Mouse (Mus musculus) c-Kit-negative CD71-positive TER-119-positive erythroid progenitor cells, embryonic 14.5 days (primary cell): ENCODE data around the gene AA467197.
A peak's percentile ranks its signal among the peaks of the same experiment; 100 is the strongest.

Experiments
- DNase-seq: peaks from one replicate; pipeline ENCODE4 v3.0.0-alpha.2; 2013; ENCODE audit warnings: low read depth, low spot score

AA467197 gene

DNA sequence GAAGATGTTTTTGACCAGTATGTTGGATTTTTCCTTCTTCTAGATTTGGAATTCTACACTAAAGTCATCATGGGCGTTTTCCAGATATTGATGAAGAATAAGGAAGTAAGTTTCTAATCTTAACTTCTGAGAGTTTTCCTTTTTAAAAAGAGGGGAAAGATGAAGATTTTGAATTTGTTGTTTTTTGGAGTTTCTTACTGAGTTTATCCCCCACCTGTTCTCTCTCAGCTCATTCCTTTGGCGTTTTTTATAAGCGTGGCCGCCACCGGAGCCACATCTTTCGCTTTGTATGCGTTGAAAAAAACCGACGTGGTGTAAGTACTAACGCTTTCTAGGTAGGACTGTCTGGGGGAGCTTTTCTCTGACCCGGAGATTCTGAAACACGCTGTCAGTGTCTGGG is 1.2 kb downstream of the AA467197 start:
- no peak for DNase-seq

DNA sequence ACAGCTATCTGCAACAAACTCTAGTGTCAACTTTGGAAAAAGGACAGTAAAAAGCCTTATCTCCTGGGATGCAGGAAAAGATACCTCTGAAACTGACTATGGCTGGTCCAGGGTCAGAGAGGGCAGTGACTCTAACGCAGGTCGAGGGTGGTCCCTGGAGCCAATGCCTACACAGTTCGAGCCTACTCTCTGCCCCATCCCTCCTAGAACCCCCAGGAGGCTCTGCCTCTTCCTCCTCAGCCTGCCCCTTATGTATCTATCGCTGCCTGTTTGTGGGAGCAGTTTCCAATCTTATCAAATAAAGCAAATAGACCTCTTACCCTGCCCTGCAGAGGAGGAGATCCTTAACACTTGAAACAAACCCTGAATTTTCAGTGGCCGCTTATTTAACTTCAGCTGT is 1.9 kb downstream of the AA467197 start:
- DNase-seq: no peak

DNA sequence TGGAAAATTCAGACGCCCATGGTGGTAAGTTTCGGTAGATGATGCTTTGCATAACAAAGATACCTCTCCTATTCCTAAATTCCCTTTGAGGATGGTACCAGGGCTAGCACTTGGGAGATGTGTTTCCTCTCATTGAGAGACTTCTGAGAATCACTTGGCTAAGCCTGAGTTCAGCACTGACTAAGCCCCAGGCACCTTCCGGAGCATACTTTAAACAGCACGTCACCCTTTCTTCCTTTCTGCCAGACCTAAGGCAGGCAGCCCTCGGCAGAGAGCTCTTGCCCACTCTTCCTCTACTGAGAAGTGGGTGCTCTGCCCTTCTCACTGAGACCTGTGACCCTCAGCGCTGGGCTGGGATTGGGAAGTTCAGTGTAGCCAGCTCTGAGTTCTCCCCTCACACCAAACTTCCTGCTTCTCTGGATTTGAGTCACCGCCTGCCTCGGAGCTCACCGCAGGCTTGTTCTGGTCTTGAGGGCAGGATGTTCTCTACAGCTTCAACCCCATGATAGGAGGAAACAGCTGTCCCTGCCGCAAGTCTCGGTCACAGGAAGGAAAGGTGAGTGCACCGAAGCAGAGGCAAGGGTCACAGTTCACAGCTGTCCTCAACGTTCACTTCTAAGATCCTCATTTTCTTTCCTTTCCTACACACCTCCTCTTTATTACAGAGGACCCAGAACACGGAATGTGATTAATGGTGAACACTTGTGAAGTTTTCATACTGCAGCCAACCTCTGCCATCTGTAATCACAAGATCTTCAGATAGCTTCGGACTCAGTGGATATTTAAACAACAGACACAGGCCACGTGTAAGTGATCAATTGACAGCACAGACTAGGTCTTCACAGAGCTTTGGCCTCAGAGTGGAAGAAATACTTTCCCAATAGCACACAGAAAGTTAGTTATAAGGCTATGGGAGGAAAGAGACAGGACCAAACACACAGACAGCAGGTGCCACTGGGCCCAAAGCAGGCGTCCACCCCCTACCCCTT is 15.6 kb downstream of the AA467197 start:
- no peak for DNase-seq

DNA sequence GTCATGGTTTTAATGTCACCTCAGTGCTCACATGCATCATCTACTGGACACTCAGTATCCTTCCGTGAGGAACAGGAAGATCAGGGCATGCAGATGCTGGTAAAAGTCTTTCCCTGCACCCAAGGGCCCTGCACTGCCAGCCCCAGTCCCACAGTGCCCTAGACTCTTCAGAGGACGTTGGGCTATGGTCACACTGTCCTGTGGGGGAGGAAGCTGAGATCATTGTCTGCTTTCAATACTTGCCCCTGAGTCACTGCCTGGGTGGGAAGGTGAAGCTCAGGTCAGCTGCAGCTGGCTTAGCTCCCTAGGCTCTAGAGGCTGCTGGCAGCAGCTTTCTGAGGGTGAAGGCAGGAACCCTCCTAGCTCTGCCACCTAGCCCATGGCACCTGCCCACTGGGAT is 19.3 kb downstream of the AA467197 start:
- DNase-seq: no peak

DNA sequence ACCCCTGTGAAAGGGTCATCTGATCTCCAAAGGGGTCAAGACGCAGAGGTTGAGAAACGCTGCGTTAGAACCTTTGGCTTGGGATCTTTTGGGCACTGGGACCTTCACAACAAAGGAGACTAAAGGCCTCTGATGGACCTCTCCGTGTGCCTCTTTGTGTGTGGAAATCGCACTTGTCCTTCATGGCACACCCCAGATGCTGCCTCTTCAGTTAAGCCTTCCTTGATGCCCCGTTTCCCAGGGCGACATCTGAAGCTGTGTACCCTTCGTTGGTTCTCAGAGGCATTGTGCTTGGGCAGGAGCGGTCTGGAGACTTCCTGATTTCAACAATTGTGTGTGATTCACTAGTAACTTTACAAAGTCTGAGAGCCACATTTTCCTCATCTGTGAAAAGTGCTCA is 20.0 kb downstream of the AA467197 start:
- no peak for DNase-seq

DNA sequence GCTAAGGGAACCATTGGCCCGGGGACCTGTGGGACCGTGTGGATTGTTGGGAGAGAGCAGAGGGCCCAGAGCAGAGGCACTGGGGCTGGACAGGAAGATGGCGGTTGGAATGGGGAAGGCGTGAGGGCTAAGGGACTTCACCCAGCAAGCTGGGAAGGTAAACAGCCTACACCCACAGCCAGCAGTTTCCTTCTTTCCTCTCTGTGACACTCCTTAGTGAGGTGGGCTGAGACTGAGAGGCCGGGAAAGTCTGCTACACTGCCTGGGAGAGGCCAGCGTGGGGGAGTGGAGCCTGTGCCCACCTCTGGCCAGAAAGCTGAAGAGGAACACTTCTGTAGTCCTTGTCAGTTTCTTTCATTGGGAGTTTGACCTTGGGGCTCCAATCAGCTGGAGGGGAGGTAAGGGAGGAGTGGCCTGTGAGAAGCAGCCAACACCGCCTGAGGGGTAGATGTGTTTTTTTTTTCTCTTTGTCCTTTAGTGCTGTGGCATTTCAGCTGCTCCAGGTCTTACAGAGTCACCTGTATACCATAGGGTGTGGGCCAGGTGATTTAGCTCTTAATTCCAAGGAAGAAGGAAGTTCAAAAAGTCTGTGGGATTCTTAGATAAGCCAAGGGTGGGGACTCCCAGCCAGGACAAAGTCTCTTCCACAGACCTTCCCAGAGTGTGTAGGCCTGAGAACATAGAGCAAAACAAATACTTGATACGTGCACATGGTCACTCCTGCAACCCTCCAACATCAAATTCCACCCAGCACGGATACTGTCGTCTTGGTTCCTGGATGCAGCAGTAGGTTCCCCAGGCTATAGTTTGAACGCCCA is 21.1 kb downstream of the AA467197 start:
- DNase-seq: no peak

DNA sequence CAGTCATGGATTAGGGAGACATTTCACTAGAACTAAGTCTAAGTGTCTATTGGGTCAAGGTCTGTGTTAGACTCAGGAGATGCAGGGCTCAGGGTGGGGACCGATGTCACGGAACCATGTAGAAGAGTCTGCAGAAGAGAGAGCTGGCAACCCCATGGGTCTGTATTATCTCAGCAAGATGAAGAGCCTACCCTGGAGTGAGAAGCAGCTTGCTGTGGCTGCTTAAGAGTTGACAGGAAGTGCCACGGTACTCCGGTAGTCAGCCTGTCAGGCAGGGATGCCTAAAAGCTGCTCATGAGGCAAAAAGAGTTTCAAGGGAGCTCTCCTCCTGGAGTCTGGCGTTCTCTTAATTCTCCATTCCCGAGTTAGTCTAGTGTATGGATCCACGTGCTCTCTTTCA is 23.0 kb downstream of the AA467197 start:
- no peak for DNase-seq

DNA sequence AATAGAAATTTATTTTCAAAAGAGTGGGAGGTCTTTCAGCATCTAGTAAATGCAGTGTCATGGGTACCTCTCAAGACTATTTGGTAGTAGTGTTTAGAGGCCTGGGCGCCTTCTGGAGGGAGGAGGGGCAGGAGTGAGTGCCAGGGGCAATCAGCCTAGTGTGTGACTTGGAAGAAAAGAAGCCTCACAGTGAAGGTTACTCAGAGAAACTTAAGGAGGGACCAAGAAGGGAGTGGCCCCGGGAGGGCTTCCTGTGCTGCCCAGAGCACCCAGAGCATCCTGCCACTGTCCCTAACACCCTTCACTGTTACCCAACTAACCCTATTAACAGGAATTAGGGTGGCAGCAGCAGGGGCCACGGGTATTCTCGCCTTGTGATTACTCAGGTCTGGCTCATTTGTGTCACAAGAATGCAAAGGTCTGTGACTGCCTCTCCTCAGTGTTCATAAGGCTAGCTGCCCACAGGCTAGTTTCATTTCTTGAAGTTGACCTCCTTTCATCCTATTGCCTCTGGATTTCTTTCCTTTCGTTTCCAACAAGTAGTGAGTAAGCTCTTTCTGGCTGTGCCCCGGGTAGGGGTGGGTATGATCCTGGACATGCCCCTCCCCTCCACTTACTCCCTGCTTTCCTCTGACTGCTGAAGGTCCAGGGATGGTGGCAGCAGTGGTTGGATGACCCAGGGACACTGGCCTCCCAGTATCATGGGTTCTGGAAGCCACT is 28.6 kb downstream of the AA467197 start:
- no peak for DNase-seq

DNA sequence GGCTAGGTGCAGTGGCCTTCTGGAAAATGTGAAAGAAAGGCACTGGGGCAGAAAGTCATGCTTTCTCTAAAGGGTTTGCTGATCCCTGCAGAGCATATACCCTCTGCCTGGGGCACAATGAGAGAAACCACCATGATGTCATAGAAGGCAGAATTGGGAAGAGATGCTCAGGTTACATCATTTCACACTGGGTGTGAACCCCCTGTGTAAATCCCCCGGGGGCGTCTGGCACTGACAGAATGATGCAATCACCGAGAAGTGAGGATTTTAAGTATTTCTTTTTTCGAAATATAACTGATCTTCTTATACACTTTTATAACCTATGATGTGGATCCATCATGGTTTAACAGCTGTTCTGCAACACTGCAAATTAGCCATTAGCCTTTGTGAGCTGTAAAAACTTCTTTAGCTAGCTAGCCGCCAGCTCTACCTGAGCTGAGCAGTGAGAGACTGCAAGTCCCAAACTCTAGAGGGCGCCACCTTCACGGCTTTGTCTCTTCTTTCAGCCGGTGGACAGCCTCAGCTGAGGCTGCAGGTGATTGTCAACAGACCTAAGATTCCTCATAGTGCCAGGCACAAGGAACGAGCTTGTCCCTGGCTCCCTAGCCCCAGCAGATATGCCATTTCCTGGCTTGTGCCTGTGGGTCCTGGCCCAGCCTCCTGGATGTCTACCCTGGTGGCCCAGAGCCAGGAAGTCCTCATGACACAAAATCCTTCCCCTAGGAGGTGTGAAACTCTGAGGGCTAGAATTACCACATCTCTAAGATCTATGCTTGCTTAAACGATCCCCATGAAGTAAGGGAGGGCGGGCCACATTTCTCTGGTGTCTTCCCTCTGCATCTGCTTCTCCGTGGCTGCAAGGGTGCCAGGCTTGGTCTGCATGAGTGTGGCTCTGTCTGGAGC is 29.4 kb downstream of the AA467197 start:
- no peak for DNase-seq

DNA sequence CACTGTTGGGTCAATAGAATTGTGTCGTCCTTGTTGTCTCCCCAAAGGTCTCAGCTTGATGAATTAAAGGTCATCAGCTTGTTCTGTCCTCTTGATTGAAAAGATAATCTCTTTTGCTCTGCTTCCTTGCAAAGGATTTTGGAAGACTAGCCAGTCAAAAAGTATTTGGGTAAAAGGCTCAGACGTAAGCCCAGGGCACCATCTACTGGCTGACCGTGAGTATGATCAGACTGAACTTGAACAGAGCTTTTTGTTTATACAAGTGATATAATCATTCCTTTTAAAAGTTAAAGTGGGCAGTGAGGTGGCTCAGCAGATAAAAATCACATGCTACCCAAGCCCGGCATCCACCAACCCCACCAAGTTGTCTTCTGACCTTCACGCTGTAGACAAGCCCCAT is 31.1 kb downstream of the AA467197 start:
- no peak for DNase-seq

DNA sequence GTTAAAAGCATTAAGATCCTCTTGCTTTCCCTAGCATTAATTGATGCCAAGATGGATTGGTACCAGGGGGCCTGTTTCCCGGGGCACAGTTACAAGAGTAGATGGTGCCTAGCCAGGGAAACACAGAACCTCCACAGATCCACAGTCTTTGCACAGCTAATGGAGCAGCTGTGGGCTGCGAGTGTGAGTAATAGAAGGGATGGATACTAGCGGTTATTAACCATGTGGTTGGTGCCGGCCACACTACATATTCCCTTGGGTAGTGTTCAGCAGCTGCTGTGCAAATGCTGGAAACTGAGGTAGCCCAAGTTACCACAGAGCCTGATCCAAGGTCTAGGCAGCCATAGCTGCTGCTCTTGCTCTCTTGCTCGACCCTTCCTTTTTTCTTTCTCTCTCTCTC is 34.9 kb downstream of the AA467197 start:
- no peak for DNase-seq

DNA sequence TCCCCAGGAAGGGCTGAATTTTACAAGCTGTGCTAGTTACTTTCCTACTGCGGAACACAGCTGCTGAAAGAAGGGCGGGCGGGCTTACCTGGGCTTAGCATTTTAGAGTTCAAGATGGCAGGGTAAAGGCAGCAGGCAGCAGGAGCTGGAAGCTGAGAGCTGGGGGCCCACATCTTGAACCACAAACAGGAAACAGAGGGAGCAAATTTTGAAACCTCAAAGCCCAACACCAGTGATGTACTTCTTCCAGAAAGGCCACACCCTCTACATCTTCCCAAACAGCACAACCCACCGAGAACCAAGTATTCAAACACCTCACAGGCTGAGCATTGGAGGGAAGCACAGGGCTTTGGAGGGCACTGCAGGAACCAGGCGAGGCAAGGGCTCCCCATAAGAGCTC is 36.1 kb downstream of the AA467197 start:
- no peak for DNase-seq

DNA sequence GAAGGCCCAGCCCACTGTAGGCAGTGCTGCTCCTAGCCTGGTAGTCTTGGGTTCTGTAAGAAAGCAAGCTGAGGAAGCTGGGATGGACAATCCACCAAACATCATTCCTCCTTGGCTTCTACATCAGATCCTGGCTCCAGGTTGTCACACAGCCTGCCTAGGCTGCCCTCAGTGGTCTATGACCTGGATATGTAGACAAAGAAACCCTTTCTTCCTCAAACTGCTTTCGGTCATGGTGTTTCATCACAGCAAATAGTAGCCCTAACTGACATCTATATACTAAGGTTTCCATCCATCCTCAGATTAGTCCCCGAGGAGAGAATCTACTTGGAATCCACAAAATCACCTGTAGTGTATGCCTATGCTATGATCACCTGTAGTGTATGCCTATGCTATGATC is 38.3 kb downstream of the AA467197 start:
- DNase-seq: no peak

DNA sequence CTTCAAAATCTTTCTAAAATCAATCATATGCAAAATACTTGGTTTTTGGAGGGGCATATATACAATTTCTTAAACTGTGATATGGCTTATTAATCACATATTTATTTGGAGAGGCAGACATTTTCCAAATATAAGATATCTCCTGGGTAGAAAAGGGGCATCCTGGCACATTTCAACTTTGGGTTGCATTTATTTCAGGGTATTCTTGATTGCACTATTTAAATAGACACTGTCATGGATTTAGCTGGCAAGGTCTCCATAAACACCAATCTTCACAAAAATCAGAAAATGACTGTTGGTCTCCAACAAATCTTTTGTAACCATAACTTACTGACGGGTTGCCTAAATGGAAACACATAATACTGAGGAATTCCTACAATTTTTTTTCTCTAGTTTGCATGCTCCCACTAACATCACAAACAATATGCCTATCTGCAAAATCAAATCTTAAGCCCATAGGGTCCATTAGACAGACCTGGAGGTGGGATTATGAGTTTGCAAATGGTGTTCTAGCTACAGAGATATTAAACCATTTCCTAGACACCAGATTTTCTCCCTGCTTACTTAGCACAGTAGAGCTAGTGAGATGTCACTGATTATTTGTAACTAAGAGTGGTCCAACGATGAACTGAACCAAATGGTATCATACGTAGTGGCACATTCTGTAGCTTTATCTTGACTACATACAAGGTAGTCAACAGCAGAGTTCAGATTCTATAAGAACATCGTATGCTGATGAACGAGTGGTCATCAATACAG is 44.8 kb downstream of the AA467197 start:
- DNase-seq: peak; percentile 4

DNA sequence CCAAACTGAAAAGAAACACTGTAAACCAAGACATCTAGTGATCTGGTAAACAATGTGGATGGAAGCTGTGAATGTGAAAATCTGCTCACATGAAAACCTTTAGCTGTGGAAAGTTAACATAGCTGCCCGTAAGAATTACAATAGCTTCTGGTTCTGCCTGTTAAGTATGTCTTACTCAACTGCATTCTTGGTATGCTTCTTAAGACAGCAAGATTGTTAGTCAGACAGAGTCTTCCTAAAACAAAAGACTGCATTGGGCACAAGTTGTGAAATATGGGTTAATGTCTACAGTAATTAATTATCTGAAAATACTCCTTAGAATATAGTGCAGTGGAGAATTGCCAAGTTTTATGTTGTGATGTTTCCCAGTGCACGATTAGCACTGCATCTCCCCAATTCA is 45.7 kb downstream of the AA467197 start:
- no peak for DNase-seq

DNA sequence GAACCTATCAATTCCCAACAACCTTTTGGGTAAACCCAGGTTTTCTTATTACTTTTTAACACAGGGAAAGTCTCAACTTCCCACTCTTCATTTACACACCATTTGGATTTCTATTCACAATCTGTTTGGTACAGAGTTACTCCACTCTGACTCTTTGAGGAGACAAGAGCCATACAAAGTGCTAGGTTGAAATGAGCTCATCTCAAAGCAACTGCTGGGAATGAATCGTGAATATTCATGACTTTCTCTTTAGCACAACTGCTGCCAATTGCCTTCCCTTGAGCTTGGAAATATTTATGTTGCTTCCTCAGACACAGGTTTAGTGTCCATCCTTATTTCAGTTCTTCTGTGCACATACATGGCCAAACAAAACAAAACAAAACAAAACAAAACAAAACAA is 46.9 kb downstream of the AA467197 start:
- DNase-seq: no peak

DNA sequence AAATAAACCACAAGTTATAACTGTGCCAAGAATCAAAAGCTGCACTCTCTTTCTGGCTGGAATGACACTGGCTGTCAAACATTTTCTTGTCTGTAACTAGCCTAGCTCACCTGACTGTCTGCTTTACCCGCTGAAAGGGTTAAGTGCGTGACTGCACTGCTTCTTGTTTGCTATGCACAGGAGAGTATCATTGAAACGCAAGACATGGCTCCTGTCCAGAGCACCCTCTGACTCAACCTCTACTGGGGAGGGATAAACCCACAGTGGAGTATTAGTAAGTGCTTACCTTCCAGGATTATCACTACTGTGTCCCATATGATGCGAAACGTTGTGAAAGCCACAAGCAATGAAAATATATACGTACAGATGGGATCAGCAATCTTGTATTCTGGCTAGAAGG is 49.9 kb downstream of the AA467197 start:
- no peak for DNase-seq
